Mouse (Mus musculus) frontal cortex, adult (tissue): ENCODE data around the gene Osbpl5.

Experiments
- ATAC-seq: cut with Nextera tagmentation; 2 replicates; pipeline ENCODE4 v1.9.2; 2017; ENCODE audit warnings: mild to moderate bottlenecking, moderate library complexity, mixed read lengths; ENCODE audit not compliant: low TSS enrichment

The Osbpl5 gene

GRCm38 (mm10) chr7:143756125-143757026 is at the start of gene Osbpl5:
Osbpl5 (minus strand) TSS chr7:143756985.
- peak; percentile 47 for ATAC-seq

DNA sequence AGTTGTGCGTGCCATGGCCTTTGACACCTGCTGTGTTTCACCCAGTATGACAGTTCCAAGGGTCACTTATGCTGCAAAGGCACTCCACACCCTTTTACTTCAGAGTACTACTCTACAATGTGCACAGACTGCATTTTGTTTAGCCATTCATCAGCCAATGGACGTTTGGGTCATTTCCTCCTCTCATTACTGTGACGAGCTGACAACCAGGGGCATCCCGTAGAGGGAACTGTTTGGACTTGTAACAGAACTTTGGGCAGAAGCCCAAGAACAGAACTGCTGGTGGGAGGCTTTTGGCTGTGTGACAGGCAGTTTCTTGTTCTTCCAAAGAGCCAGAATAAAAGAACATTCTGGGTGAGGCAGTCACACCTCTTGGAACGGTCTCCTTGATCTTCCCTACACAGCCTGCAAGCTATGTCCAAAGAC is 48.4 kb upstream of the Osbpl5 start:
- peak; percentile 41; the same call in 1 of the 2 replicates for ATAC-seq

DNA sequence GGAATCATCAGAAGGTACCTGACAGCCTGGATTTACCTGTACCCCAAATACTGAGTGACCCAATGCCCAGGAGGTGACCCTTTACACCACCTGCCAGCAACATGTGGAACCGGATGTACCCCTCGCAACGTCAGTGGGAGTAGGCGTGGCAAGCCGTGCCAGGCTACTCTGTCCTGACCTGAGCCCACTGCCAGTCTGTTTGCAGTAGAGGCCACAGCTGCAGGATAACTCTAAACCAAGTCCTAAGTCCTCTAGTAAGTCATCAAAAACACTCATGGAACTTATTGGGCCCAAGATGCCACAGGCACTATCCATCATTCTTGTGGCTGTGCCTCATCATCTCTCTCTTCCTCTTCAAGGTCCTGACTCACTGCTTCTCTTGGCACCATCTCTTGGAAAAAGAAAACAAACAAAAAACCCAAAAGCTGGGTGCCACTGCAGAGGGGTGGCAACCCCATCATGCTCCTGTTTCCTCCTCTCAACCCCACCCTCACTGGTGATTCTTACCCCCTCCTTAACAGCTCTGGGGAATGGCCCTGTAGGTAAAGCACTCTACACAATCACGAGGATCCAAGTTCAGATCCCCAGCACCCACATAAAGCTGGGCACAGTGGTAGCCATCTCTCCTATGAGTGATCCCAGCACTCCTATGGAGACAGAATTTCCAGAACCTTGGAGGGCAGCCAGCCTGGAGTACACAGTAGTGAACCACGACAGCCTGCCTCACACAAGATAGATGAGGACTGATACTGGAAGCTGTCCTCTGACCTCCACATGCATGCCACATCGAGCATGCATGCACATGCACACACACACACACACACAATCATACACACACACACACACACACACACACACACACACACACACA is 44.6 kb upstream of the Osbpl5 start:
- no peak for ATAC-seq

DNA sequence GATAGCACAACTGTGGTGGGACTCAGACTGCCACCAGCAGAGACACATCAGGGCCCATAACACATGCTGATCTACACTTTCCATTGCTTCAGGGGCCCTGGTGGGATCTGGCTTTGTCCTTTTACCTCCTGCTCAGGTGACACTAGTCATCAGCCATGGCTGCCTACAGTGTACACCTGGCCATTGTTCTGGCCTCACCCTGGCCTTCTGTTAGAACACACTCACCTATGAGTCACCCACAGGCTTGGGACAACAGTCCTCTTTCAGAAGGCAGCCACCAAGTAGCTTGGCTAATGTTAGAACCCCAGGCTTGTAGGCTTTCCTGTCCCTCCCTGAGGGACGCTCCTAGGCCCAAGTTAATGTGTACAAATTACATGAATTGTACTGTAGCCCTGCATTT is 44.0 kb upstream of the Osbpl5 start:
- ATAC-seq = no peak

GRCm38 (mm10) chr7:143798783-143799182 is 42.0 kb upstream of the Osbpl5 start:
- no peak for ATAC-seq

- peak; percentile 50; the same call in 1 of the 2 replicates for ATAC-seq
Measured at GRCm38 (mm10) chr7:143793121-143793520, 36.3 kb upstream of the Osbpl5 start.

DNA sequence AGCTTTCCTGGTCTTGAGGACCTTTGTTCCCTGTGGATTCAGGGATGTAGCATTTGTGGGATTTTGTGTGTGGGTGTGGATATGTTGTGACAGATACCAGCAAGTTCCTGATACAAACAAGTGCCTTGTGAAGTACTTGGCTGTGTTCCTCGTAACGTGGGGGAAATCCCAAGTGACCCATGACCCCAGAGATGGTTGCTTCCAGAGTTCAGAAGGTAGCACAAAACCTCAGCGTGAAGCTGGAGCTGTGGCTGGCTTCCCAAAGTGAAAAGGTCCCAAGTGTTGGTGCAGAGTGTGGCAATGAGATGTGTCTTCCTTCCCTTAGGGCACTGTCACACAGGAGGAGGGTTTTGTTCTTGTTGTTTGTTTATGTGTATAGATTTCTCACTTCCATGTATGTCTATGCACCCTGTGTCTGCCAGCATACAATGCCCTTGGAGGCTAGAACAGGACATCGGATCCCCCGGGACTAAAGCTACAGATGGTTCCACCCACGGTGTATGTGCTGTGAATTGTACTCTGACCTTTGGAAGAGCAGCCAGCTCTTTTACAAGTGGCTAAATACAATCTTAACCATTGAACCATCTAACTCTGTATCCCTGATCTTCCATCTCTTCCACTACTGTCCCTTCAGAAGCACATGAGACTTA is 35.7 kb upstream of the Osbpl5 start:
- ATAC-seq = no peak

DNA sequence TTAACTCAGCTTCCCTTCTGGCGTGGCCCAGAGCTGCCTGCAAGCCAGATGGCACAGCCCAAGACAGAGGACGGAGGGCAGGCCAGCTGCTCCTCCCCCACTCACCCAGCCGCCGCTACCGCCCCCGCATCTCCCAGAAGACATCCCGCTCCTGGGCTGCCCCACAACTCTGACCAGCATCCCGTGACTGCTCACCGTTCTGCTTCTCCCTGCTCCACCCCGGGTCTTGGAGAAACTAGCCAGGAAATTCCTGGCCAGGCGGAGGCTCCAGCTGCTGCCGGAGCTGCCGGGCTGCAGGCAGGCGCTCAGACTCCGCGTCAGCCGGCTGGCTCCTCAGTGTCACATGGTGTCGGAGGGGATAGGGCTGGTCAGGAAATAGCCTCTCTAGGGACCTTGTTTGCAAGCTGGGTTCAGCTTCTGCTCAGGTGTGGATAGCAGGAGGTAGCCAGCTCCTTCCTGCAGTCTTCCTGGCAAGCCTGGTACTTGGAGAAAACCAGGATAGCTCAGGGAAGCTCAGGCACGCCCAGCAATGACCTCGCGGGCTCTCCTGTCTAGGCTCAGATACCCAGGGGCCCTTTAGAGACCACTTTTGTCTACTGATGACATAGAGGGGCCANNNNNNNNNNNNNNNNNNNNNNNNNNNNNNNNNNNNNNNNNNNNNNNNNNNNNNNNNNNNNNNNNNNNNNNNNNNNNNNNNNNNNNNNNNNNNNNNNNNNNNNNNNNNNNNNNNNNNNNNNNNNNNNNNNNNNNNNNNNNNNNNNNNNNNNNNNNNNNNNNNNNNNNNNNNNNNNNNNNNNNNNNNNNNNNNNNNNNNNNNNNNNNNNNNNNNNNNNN is 27.4 kb upstream of the Osbpl5 start, which contains the start of gene Mrgpre:
Gene Mrgpre, minus strand, starts transcription at position 505 of the 834 bp plus-strand sequence.
- ATAC-seq = peak; percentile 79

DNA sequence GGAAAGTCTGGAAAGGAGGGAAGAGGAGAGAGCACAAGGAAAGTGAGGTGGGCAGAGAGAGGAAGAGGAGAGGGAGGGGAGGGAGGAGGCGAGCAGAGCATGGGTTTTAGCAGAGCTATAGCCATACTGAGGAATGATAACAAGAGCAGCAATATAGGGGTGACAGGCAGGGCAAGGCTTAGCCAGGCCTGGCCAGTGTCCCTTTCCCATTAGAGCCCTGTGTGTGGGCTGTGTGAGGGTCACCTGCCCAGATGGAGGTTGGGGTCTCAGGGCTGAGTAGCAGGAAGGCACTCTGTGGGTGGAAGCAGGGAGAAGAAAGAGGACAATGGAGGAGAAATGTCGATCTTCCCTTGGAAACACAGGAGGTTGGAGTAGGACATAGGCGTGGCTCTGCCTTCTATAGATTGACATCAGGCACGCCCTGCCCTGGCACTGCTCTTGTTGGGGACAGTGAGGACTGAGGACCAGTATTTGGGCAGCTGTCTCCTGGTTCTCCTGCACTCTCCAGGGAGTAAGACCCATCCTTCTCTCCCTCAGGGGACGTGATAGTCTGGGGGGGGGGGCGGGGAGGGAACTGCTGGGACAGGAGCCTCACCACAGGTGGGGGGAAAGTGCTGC is 26.7 kb upstream of the Osbpl5 start:
- ATAC-seq = peak; percentile 38

- no peak for ATAC-seq
Measured at GRCm38 (mm10) chr7:143777375-143777774, 20.6 kb upstream of the Osbpl5 start.

DNA sequence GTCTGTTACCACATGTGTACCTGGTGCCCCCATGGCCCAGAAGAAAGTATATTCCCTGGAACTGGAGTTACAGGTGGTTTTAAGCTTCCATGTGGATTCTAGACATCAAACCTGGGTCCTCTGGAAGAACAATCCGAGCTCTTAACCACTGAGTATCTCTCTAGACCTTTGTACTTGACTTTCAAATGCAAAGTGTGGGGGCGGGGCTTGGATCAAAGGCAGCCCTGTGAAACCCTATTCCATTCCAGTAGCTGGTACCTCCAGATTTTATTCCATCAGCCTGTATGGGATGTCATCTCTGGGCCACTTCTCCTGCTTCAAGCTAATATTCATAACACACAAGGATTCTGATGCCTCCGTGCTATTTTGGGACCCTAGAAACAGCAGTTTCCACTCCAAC is 19.4 kb upstream of the Osbpl5 start:
- no peak for ATAC-seq

- ATAC-seq = no peak
Measured at GRCm38 (mm10) chr7:143769461-143769860, 12.7 kb upstream of the Osbpl5 start.

DNA sequence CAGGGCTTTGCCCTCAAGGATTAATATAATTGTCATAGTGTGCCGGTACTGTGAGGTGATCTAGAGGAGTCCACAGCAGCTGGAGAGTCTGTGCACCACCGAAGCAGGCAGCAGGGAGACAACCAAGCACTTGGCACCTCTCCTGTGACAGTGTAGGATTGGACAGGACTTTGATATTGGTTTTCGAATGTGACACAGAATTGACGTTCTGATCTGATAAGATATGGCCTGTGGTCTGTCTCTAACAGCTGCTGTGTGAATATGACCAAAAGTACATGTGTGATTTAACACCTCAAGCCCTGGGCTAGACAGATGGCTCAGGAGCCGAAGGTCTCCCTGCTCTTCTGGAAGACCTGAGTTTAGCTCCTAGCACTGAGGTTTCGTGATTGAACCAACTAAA is 11.5 kb upstream of the Osbpl5 start:
- ATAC-seq = no peak

DNA sequence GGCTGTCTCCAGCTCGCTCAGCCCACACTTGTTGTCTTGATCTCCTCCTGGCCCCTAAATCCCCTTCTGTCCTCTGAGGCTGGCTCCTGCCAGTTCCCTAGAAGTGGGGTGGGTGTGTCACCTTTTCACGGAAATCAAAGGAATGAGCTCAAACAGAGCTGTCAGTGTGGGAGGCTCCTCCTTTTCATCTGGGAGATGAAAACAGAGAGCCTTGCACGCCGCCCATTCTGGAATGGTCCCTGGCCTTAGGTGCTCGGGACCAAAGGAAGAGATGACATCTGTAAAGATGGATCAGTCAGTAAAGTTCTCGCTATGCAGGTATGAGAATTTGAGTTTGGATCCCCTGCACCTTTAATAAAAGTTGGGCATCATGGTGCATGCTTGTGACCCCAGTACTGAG is 10.1 kb upstream of the Osbpl5 start, which contains the start of gene Mrgprg:
Gene Mrgprg, minus strand, starts transcription at position 101 of the 400 bp plus-strand sequence.
- ATAC-seq = no peak

GRCm38 (mm10) chr7:143764876-143765530 is 8.2 kb upstream of the Osbpl5 start:
- ATAC-seq = no peak

DNA sequence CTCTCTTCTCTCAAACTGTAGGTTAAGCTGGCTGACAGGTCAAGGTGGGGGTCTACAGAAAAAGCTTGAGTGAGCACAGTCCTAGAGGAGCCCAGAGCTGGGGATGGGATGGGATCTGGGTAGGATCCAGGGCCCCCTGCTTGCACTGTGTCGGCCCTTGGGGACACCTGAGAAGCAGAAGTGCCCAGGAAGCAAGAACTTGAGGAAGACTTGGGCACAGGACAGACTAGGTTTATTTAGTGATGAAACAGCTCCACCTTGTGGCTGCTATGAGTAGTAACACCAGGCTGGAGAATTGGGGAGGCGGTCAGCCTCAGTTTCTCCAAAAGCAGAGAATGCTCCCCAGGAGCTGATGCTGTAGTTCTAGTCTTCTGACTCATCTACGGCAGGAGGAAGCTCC is 7.0 kb upstream of the Osbpl5 start:
- ATAC-seq = peak; percentile 76; the same call in 1 of the 2 replicates

- no peak for ATAC-seq
Measured at GRCm38 (mm10) chr7:143758956-143759355, 2.2 kb upstream of the Osbpl5 start.

- ATAC-seq = no peak
Measured at GRCm38 (mm10) chr7:143757696-143758095, 911 bp upstream of the Osbpl5 start.

DNA sequence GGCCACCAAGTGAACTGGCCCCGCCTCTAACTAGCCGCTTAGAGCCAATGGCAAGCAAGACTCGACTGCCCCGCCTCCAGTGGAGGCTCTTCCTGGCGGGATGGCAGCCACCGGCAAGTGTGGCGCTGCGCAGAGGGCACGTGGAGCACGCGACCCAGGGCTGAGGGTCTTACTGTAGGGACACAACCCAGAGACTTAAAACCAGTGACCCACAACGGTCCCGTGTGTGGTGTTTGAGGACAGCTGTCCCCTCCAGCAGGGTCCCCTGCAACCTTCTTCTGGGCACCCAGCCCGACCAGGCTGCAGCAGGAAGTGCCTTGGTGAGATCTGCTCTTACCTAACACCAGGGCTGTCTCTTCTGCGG is 224 bp upstream of the Osbpl5 start:
- ATAC-seq = peak; percentile 90
